Mouse (Mus musculus) megakaryocyte progenitor cell, adult 5-6 weeks (primary cell): Measurements from ENCODE around the gene Ampd3. TPM values are rescaled to one million over a fixed set of nuclear protein-coding genes. Genes with fewer than 3 reads are reported as not detected.

Experiments
- ATAC-seq: replicated peaks from 2 replicates; pipeline ENCODE4 v1.8.0; 2016; ENCODE audit warnings: mild to moderate bottlenecking, moderate TSS enrichment, inconsistent platforms; ENCODE audit not compliant: poor library complexity
- total RNA-seq, 2 experiments: library from RNA; stranded (forward) in 1 of 2; stranded (reverse) in 1 of 2; fragments of 157-497, 149-512 nt in 1 of 2; fragments of 200-1000 nt in 1 of 2; gene quantifications; 2 replicates each; pipeline versions ENCODE4 v1.2.3 to v1.2.4; 2015 to 2017

Ampd3 gene
- total RNA-seq (2015): 8.6 and 9.1 TPM in 2 replicates
- 3.8 and 10.8 TPM in 2 replicates for total RNA-seq (2017)

GRCm38 (mm10) chr7:110768001-110768400 is at the start of gene Ampd3:
Gene Ampd3, plus strand, starts transcription at chr7:110768206.
- ATAC-seq: no peak

DNA sequence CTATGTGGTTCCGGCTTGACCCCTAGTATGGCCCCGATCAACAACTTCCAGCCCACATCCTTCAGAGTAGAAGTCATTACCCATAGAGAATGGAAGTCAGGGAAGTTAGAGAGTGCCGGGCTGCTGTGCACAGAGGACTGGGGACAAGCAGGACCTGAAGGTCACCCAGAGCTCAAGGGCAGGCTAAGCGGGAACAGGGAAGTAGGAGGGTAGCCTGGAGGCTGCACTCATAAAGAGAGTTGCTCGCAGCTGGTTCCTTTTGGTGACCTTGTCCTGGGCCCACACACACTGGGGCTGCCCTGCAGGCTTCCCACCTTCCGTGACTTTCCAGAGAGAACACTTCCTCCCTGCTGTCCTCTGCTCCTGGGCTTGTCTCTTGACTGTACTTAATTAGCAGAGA is 49.5 kb upstream of the Ampd3 start:
- ATAC-seq: no peak

- ATAC-seq: no peak
Observed at GRCm38 (mm10) chr7:110719857-110720256, 48.1 kb upstream of the Ampd3 start.

- no peak for ATAC-seq
Observed at GRCm38 (mm10) chr7:110722183-110722582, 45.8 kb upstream of the Ampd3 start.

- ATAC-seq: peak; percentile 91
Observed at GRCm38 (mm10) chr7:110727049-110727448, 41.0 kb upstream of the Ampd3 start.

DNA sequence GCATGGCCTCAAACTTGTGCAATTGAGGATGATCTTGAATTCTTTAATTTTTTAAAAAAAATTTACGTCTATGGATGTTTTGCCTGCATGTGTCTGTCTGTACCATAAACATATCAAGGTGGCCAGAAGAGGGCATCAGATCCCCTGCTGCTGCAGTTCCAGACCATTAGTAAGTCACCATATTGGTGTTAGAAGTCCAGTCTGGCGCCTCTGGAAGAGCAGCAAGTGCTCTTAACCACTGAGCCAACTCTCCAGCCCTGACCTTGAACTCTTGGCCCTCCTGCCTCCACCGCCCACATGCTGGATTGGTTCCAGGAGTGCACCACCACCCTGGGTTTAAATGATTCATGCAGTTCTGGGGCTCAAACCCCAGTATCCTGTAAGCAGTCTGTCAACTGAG is 39.1 kb upstream of the Ampd3 start:
- peak; percentile 71 for ATAC-seq

DNA sequence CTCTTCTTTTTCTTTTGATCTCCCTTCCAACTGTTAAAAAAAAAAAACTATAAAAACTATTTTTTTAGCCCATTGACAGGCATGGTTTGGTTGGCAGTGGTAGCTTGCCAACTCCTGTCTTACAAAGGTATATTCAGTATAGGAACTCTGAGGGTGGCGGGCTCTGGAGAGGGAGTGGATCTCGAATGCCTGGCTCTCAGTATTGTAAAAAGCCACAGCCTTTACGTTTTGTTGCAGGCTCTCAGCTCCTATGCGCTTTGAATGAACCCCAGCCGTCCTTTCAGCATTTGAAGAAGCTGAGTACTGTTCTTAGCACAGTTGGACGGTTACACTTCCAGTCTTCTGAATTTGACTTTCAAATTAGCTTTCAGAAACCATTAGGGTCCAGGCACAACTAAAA is 38.7 kb upstream of the Ampd3 start:
- no peak for ATAC-seq

DNA sequence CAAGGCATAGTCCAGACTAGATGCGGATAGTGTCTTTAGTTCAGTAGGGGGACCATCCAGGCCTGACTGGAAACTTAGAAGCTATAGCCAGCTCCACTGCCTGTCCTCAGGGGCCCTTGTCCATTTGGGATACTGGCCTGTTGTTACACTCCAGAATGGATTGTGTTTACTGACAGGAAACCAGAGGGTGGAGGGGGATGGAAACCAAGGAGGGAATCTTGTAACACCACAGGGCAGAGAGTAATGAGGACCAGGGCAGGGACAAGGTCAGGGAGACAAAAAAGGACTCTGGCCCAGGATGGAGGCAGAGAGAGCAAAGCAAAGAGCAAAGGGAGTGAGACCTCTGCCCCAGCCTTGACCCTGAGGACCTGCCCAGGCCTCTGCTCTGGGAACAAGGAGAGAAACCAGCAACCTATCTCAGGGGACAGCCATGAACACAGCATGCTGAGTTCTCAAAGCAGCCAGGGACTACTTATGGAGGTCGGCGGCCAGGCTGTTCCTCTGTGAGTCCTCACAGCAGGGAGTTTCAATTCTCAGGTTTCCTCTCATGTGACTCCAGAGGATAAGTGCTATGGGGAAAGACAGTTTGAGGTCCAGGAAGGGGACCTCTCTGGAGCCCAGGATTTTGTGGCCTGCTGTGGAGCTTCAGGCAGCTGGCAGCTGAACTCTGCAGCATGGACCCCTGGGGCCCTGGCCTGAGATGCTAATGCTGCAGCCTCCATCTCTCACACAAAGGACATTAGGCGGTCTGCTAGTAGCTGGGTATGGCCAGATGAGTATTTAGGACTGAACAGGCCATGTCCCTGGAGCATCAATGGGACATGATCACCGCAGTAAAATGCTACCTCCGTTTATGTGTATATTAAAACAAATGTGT is 36.7 kb upstream of the Ampd3 start:
- ATAC-seq: no peak

- ATAC-seq: no peak
Observed at GRCm38 (mm10) chr7:110732001-110732632, 35.9 kb upstream of the Ampd3 start.

GRCm38 (mm10) chr7:110736914-110737313 is 31.1 kb upstream of the Ampd3 start:
- ATAC-seq: no peak

DNA sequence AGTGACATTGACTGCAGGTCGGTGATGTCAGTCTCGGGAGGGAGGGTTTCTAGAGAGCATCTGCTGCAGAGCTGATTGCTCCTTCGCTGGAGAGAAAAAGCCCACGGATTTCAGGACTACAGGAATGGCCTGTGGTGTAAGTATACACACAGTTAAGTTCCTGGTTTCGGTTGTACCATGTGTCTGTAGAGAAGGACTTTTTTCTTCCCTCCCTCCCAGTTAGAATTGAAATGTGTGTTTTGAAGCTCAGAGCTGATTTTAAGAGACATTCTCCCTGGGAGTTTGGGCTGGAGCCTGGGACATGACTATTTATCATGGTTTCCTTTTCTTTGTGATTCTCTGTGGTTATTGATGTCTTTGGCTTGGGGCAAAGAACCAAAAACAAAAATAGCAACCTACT is 28.2 kb upstream of the Ampd3 start:
- no peak for ATAC-seq

DNA sequence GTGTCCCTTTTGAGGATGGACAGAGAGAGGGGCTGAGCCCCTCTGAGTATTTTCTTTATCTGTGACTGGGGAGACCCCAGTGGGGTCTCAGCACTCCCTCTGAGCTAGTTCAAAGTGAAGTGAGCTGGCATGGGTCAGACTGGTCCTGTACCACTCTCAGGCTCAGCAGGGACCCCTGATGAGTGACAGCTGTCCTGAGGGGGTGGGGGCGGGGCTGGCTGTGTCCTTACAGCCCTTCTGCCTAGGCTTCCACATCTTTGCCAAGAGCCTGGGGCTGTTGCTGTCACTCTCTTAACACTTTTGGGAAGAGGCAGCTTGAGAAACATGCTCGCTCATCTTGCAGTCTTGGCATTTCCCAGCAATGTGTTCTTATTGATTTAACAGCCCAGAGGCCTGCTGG is 27.8 kb upstream of the Ampd3 start:
- no peak for ATAC-seq

GRCm38 (mm10) chr7:110742022-110742421 is 26.0 kb upstream of the Ampd3 start:
- ATAC-seq: no peak

DNA sequence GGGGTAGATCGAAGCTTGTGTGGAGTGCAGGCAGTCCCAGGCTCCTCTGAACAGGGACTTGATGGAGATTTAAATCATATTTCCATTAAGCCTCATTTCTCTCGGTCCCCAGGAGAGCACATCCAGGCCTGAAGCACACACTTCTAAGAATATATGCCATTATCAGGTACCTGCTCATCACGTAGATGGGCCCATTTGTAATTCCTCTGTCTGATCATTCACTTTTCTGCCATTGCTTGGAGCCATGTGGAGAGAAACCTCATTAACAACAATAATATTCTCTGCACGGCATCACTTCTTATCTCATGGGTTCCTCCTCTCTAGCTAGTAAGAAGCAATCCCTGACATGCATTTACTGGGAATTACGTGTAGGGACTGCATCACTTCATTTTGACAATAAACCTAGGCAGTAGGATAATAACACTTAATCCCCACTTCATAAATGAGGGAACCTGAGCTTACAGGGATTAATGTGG is 21.9 kb upstream of the Ampd3 start:
- ATAC-seq: no peak

GRCm38 (mm10) chr7:110746809-110747208 is 21.2 kb upstream of the Ampd3 start:
- ATAC-seq: no peak; the same call in 1 of the 2 replicates

DNA sequence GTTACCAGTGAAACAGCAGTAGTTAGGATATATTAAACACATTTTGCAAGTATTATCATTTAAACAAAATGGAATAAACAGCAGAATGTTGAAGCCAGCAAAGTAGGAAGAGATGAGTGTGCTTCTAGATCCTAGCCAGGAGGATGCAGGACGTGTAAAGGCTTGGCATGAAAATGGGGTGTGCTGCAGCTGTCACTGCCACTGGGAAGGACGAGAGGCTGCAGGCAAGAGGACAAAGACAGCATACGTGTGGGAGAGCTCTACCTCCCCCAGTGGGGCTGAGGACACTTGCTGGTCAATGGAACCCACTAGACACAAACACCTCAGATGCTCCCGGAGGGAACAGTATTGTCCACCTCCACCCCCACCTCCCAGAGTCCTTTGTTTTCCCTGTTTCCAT is 17.2 kb upstream of the Ampd3 start:
- no peak for ATAC-seq

DNA sequence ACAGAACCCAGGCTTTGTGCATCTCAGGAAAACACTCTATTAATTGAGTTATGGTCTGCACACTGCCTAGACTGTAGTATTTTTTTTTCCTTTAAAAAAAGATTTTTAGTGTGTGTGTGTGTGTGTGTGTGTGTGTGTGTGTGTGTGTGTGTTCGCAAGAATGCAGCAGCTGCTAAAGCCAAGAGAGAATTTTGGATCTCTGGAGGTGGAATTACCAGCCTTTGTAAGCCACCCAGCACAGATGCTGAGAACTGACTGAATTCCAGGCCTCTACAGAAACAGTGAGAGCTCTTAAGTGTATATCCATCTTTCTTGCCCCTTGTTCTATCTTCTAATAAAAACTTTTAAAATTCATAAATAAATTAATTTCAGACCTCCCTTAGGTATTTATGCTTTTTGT is 16.4 kb upstream of the Ampd3 start:
- no peak for ATAC-seq

GRCm38 (mm10) chr7:110753310-110753709 is 14.7 kb upstream of the Ampd3 start:
- ATAC-seq: no peak

- no peak for ATAC-seq
Observed at GRCm38 (mm10) chr7:110753926-110754330, 14.1 kb upstream of the Ampd3 start.

- 0 out of 2 replicates have a peak, but pooled peaks have one; percentile 29 for ATAC-seq
Observed at GRCm38 (mm10) chr7:110756440-110756839, 11.6 kb upstream of the Ampd3 start.

GRCm38 (mm10) chr7:110762605-110763180 is 5.3 kb upstream of the Ampd3 start:
- ATAC-seq: no peak
